Mouse (Mus musculus) inflammation-experienced regulatory T-cells, adult 6 months (primary cell): Measurements from ENCODE around the gene Catsperg1. TPM values are rescaled to one million over a fixed set of nuclear protein-coding genes. Genes with fewer than 3 reads are reported as not detected.
"Not testable (repeated sequence)": the region's sequence is repeated elsewhere in the genome, so short reads cannot be mapped to it uniquely, and the experiment has no call there.

ENCODE experiments used
- ATAC-seq: one replicate; pipeline ENCODE4 v1.8.0; 2017
- polyA plus RNA-seq, 3 experiments: library from polyadenylated mRNA; unstranded; fragments of 100-300 nt; shearing (Covaris generic); gene quantifications; one replicate each; pipeline ENCODE4 v1.2.1; 2017

Gene Catsperg1
- polyA plus RNA-seq, 3 experiments from 2014 or later: 0.28 to 1.2 (median 0.67) TPM

GRCm38 (mm10) chr7:29230560-29230959 is 16.7 kb upstream of the Catsperg1 start:
- ATAC-seq: no peak

GRCm38 (mm10) chr7:29228202-29228601 is 14.4 kb upstream of the Catsperg1 start:
- peak; percentile 8 for ATAC-seq

GRCm38 (mm10) chr7:29225520-29225919 is 11.7 kb upstream of the Catsperg1 start:
- no peak for ATAC-seq

GRCm38 (mm10) chr7:29224756-29225394 is 11.0 kb upstream of the Catsperg1 start:
- ATAC-seq: no peak

GRCm38 (mm10) chr7:29214846-29215245 is 1.0 kb upstream of the Catsperg1 start:
- ATAC-seq: no peak

- no peak for ATAC-seq
These were observed 401 bp upstream of the Catsperg1 start for GRCm38 (mm10) chr7:29214236-29214635.

- ATAC-seq: not testable (repeated sequence)
These were observed 867 bp downstream of the Catsperg1 start for GRCm38 (mm10) chr7:29212775-29213560.

- no peak for ATAC-seq
These were observed 1.6 kb downstream of the Catsperg1 start for GRCm38 (mm10) chr7:29212199-29212765.

- ATAC-seq: peak; percentile 93
These were observed 2.2 kb downstream of the Catsperg1 start for GRCm38 (mm10) chr7:29211415-29212198.

- not testable (repeated sequence) for ATAC-seq
These were observed 2.8 kb downstream of the Catsperg1 start for GRCm38 (mm10) chr7:29211013-29211412.

- no peak for ATAC-seq
These were observed 11.3 kb downstream of the Catsperg1 start for GRCm38 (mm10) chr7:29202577-29202976.

GRCm38 (mm10) chr7:29194230-29194629 is 19.6 kb downstream of the Catsperg1 start:
- ATAC-seq: not testable (repeated sequence)

GRCm38 (mm10) chr7:29181323-29181722 is 32.5 kb downstream of the Catsperg1 start:
- not testable (repeated sequence) for ATAC-seq

- no peak for ATAC-seq
These were observed 33.0 kb downstream of the Catsperg1 start for GRCm38 (mm10) chr7:29180854-29181236.

GRCm38 (mm10) chr7:29180077-29180853 is 33.6 kb downstream of the Catsperg1 start, which contains the start of gene Psmd8:
Psmd8 (minus strand) TSS chr7:29180701.
- ATAC-seq: peak; percentile 96

- ATAC-seq: peak; percentile 12
These were observed 34.5 kb downstream of the Catsperg1 start for GRCm38 (mm10) chr7:29179323-29179722.

- no peak for ATAC-seq
These were observed 35.7 kb downstream of the Catsperg1 start for GRCm38 (mm10) chr7:29178106-29178505.

GRCm38 (mm10) chr7:29172390-29173016 is 41.3 kb downstream of the Catsperg1 start:
- no peak for ATAC-seq

- ATAC-seq: no peak
These were observed 42.2 kb downstream of the Catsperg1 start for GRCm38 (mm10) chr7:29171562-29172097.

- no peak for ATAC-seq
These were observed 42.9 kb downstream of the Catsperg1 start for GRCm38 (mm10) chr7:29170755-29171561.
